Mouse (Mus musculus) yolk sac, embryonic 10.5 days (tissue): ENCODE measurements around the gene Lamtor4.
"Not testable (repeated sequence)": the region's sequence is repeated elsewhere in the genome, so short reads cannot be mapped to it uniquely, and the experiment has no call there.

Experiments used
- DNase-seq: peaks from one replicate; pipeline ENCODE4 v3.0.0-alpha.2; 2017; ENCODE audit warnings: low spot score

Lamtor4 gene

DNA sequence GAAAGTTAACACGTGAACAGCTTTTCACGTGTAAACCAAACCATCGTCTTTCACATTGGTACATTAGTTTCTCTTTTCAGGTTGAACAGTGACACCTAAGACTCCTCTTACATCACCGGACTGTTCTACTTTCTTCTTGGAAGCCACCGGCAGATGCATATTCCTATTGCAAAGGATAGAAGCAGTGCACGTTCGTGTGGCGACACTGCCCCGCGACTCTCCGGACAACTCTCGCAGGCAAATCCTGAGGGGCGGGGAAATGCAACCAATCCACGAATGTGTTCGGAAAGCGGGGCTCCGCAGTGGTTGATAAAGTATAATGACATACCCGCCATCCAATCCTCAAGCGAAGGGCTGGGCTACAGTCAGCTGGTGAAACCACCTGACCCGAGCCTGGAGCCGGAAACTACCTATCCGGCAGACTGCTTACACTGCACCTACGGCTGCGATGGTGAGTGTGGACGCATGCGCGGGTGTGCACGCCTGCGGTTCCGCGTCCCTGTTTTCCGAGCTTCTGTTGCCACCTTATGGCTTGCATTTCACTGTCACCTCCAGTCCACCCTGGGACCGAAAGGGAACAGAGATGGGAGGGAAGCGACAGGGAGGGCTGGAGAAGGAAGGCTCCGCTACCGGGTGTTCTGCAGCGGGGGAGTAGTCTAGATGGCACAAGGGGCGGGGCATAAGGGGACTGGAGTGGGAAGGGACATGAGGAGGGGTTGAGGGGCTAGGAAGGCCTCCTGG is at the start of gene Lamtor4:
Gene Lamtor4, plus strand, starts transcription at position 130 of the 741 bp plus-strand sequence.
- DNase-seq = peak; percentile 94

DNA sequence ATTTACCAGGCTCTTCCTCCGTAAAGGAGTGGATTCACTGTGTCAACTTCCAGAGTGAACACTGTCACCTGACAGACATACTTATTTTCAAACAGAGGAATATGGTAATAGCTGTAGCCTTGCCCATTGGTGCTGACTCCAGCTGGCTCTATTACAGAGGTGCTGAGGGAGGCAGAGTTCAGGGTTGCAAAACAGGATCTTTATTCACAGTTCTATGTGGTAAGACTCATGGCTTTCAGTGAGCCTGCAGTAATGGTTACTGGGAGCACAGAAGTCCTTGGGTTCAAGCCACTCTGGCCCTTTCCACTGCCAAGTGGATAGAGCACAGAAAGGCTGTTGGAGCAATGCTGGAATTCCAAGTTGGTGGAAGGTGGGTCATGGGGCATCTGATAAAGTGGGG is 48.0 kb upstream of the Lamtor4 start:
- no peak for DNase-seq

DNA sequence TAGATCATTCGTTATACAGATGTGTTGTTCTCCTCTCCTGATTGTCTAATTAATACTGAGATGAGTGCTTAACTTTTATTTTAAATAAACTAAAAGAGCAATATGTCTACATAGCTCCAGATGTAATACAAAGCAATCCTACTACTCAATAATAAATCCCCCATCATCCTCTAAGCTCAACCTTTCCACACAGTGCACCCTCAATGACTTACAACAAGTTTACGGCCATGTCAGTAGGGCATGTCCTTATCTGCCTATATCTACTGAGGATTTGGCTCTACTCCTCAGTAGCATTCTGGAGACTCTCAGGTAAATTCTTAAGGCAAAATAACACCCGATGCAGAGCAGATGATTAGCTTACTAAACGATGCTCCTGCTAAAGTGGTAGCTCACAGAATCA is 47.4 kb upstream of the Lamtor4 start:
- no peak for DNase-seq

GRCm38 (mm10) chr5:138216632-138217031 is 38.6 kb upstream of the Lamtor4 start:
- DNase-seq = not testable (repeated sequence)

DNA sequence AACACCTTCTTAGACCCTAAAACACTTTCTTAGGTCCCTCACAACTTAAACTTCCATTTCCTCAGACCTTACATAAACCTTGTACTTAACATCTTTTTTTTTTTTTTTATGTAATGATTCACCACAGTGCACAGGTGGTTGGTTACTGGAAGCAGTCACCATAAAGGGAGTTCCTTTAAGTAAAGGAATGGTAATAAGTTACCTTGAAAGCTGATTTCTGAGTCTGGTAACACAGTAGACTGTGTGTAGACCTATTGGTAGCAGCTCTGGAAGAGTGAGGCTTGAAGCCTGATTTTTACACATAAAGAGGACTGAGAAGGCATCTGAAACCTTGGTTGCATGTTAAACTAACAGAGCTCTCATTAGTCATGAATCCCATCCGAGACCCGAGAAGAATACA is 35.4 kb upstream of the Lamtor4 start:
- DNase-seq = no peak

DNA sequence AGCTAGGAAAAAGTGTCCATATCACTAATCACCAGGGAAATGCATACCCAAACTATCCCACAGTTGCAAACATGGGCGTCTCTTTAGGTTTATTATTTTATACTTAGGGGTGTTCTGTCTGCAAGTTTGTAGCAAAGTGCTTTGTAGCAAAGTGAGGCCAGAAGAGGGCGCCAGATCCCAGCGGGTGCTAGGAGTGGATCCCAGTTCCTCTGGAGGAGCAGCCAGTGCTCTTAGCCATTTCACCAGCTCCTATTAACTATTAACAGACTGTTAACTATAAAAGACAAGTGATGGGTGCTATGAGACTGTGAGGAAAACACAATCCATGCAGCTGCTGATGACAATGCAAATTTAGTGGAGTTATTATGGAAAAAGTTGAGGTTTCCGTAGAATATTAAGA is 33.2 kb upstream of the Lamtor4 start:
- peak; percentile 55 for DNase-seq

- no peak for DNase-seq
Measured at GRCm38 (mm10) chr5:138223287-138223686, 32.0 kb upstream of the Lamtor4 start.

- DNase-seq = no peak
Measured at GRCm38 (mm10) chr5:138225700-138226099, 29.6 kb upstream of the Lamtor4 start, which contains the start of gene Nxpe5. Nxpe5 (plus strand) TSS chr5:138225898.

DNA sequence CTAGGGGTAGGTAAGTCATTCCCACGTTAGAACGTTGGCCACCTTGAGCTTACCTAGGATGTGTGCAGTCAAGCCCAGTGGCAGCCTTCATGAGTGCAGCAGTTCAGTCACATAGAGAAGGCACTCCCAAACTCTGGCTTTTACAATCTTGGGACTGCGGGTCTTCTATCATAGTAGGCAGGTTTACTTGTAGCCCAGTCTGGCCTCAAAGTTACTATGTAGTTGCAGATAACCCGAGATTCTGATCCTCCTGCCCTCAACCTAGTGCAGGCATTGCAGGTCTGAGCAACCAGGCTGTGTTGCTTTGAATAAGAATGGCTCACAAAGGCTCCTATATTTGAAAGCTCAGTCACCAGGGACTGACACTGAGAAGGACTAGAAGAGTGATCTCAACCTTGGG is 28.8 kb upstream of the Lamtor4 start:
- no peak for DNase-seq

GRCm38 (mm10) chr5:138227367-138227766 is 27.9 kb upstream of the Lamtor4 start:
- no peak for DNase-seq

GRCm38 (mm10) chr5:138228026-138228425 is 27.3 kb upstream of the Lamtor4 start:
- DNase-seq = no peak

GRCm38 (mm10) chr5:138229511-138229910 is 25.8 kb upstream of the Lamtor4 start:
- no peak for DNase-seq

- no peak for DNase-seq
Measured at GRCm38 (mm10) chr5:138233778-138234177, 21.5 kb upstream of the Lamtor4 start.

DNA sequence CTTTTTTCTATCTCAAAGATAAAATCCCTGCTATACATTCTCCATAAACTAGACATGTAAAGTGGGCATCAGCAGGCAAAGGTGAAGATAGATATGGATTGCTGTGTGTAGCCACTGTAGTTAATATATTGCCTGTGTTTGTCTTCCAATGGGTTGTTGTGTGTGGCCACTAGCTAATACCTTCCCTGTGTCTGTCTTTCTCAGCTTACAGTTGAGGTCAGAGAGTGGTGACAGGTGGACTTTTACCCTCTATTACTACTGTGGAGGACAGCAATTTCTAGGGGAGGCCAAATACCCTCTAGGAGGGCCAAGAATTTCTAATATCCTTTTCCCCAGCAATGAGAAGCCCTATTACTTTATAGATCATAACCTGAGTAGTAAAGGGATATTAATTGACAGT is 21.1 kb upstream of the Lamtor4 start:
- no peak for DNase-seq

GRCm38 (mm10) chr5:138241511-138241910 is 13.8 kb upstream of the Lamtor4 start:
- DNase-seq = no peak

- no peak for DNase-seq
Measured at GRCm38 (mm10) chr5:138251144-138251543, 4.1 kb upstream of the Lamtor4 start.

DNA sequence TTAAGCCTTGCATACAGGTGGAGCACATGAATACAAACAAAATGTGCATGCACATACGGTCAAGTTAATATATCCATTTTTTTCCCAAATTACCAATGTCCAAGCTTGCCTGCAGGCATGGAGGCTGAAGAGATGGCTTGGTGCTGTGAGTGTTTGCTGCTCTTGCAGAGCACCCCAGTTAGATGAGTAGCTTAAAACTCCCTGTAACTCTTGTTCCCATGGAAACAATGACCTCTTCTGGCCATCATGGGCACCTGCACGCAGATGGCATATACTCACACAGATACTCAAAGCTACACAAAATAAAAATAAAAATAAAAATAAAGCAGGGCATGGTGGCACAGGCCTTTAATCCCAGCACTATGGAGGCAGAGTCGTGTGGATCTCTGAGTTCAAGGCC is 2.2 kb upstream of the Lamtor4 start:
- DNase-seq = no peak

DNA sequence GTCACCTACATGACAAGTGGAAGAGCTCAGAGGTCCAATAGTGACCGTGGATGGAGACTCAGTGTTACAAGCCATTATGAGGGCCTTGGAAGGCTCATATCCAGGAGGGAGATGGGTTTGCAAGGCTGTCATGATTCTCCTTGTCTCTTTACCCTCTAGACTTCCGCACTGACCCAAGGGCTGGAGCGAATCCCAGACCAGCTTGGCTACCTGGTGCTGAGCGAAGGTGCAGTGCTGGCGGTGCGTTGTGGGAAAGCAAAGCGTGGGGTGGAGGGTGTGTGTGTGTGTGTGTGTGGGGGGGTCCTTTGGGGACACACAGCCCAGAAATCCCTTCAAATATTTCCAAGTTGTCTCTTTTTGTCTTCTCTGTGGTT is 799 bp downstream of the Lamtor4 start:
- no peak for DNase-seq

DNA sequence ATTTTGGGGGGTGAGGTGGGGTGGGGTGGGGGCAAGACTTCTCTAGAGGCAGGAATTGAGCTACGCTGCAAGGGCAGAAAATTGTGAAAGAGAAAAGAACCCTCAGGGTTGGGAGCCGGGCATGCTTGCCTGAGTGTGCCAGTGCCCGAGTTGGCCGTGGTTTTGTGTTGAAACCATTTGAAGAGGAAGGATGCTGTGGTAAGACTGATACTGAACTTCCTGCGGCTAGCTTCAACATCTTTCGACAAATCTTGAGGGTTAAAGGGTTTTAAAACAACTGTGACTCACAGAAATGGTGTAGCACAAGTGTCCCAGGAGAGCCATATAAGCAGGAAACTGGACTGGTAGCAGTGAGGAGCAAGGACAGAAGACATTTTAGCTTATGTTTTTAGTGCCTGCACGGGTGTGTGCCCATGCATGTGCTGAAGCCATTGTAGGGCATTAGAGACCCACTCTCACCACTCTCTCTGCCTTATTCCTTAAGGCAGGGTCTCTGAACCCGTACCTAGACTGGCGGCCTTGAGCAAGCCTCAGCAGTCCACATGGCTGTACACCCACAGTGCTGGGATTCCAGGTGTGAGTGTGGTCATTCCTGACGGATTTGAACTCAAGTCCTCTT is 1.8 kb downstream of the Lamtor4 start:
- DNase-seq = no peak

GRCm38 (mm10) chr5:138257585-138257978 is 2.3 kb downstream of the Lamtor4 start:
- DNase-seq = no peak

DNA sequence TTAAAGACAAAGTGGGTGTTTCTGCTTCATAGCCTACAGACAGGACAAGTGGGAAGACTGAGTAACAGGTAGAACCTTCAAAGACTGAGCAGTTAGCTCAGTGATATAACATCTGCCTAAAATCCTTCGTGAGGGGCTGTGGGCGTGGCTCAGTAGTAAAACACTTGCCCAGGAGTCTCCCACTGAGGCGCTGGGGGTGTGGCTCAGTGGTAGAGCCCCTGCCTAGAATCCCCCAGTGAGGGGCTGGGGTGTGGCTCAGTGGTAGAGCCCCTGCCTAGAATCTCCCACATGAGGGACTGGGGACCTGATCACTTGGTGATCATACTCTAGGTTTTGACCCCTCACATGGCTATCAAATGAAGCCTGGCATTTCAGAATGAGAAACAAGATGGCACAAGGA is 2.8 kb downstream of the Lamtor4 start:
- no peak for DNase-seq

GRCm38 (mm10) chr5:138258542-138258941 is 3.3 kb downstream of the Lamtor4 start:
- DNase-seq = no peak

- no peak for DNase-seq
Measured at GRCm38 (mm10) chr5:138258993-138259392, 3.7 kb downstream of the Lamtor4 start.

DNA sequence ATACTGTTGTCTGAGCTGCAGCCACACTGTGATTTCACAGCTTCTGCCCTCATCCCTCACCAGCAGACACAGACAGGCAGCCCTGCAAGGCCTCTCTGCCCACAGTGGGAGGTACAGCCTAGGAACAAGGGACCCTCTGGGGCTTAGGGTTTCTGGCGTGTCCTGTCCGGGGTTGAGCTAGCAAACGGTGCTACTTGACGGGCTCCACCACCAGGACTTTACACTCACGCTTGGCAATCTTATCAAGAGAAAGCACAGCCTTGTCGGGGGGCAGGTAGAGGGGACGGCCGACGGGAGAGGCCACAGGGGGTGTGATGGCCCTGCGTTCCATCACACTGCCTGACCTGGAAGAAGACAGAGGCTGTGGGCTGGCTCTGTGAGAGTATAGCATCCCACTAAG is 4.8 kb downstream of the Lamtor4 start:
- DNase-seq = no peak
